Mouse (Mus musculus) forebrain, embryonic 11.5 days (tissue): ENCODE data around the gene 4930512M02Rik. TPM values are rescaled to one million over a fixed set of nuclear protein-coding genes. Genes with fewer than 3 reads are reported as not detected.
A peak's percentile ranks its signal among the peaks of the same experiment; 100 is the strongest.

Experiments
- ATAC-seq: fragments of 200-750 bp; cut with Nextera tagmentation; replicated peaks from 2 replicates; pipeline ENCODE4 v1.8.0; 2017; ENCODE audit warnings: moderate TSS enrichment; ENCODE audit not compliant: low FRiP score
- DNase-seq: peaks from one replicate; pipeline ENCODE4 v3.0.0-alpha.2; 2017; ENCODE audit warnings: low spot score
- H3K27ac ChIP-seq: fragments of 300-500 bp; sonication (generic); 2 replicates; pipeline ENCODE4 v1.5.1; 2014; ENCODE audit warnings: low read depth, low read length
- H3K27me3 ChIP-seq: fragments of 300-500 bp; sonication (generic); 2 replicates; pipeline ENCODE4 v1.6.1; 2014; ENCODE audit warnings: mild to moderate bottlenecking, low read length, mixed read lengths; ENCODE audit not compliant: control insufficient read depth, insufficient read depth
- H3K36me3 ChIP-seq: fragments of 300-500 bp; sonication (generic); 2 replicates; pipeline ENCODE4 v1.6.1; 2014; ENCODE audit warnings: mild to moderate bottlenecking, low read length, moderate library complexity, mixed read lengths; ENCODE audit not compliant: control insufficient read depth, insufficient read depth
- H3K4me1 ChIP-seq: fragments of 300-500 bp; sonication (generic); replicated peaks from 2 replicates; pipeline ENCODE4 v1.6.1; 2014; ENCODE audit warnings: low read length, mixed read lengths; ENCODE audit not compliant: control insufficient read depth, insufficient read depth
- H3K4me2 ChIP-seq: fragments of 300-500 bp; sonication (generic); 2 replicates; pipeline ENCODE4 v1.6.1; 2014; ENCODE audit warnings: low read depth, mild to moderate bottlenecking, low read length, moderate library complexity, mixed read lengths; ENCODE audit not compliant: severe bottlenecking
- H3K4me3 ChIP-seq: fragments of 300-500 bp; sonication (generic); 2 replicates; pipeline ENCODE4 v1.5.1; 2014; ENCODE audit warnings: low read depth, low read length
- H3K9ac ChIP-seq: fragments of 300-500 bp; sonication (generic); 2 replicates; pipeline ENCODE4 v1.6.1; 2014; ENCODE audit warnings: low read length
- H3K9me3 ChIP-seq: fragments of 300-500 bp; sonication (generic); 2 replicates; pipeline ENCODE4 v1.6.1; 2016; ENCODE audit warnings: low read length, mixed read lengths; ENCODE audit not compliant: control insufficient read depth
- WGBS: fragments of 180-500 bp; shearing (Covaris S2); extraction: QIAGEN DNeasy Blood & Tissue Kit; methylation state at CpG from one replicate; pipeline ENCODE4 v1.1.7; 2014; 5-methylcytosine and 5-hydroxymethylcytosine counted together
- polyA plus RNA-seq: library from polyadenylated mRNA; unstranded; fragments of >200 nt; fragmentation: Nextera tagmentation; extraction: Ambion mirVana; gene quantifications from 2 replicates; pipeline ENCODE4 v1.2.1, GENCODE M21; 2014

Gene 4930512M02Rik
- polyA plus RNA-seq, 1 experiment from 2014 or later = not detected

DNA sequence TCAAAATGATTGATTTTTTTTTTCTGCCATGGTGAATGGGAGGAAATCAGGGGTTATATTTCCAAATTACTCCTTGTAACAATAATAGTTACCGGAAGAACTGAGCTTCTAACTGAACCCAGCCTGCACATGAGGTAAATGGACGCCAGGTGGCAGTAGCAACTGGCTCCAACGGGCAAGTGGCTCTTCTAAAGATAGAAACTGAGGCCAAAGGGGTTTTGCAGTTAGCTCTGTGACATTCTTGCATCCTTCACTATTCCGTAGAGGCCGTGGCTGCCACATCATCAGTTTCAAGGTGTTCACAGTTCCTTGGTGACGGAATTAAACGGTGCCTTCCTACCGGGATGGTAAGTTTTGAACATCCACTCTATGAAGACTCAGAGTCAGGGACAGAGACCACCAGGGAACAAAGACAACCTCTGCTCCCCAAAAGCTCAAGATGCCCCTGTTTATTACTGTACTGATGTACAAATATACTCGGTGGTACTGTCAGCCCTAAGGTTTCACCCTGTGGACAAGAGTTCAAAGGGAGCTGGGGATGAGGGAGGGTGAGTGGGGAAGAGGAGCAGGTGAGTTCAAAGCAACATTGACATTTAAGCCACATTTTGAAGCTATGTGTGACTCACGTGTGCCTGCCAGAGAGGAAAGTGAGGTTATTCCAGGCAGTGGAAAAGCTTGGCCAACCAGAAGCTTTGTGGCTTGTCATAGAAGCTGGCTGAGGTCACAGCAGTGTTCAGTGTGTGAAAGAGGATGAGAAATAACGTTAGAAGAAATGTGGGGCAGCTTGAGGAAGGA is 70.3 kb downstream of the 4930512M02Rik start:
- no peak overlapping the region for H3K4me3 ChIP-seq
- H3K27ac ChIP-seq = no peak overlapping the region
- no peak overlapping the region for H3K9ac ChIP-seq
- no peaks in the 10 kb centered on the region for H3K4me1 ChIP-seq
- no peaks in the 10 kb centered on the region for H3K27me3 ChIP-seq
- 50% methylated on average over 11 of the region's 11 CpGs for WGBS
- peak; percentile 75 for DNase-seq
- no peaks in the 10 kb centered on the region for H3K9me3 ChIP-seq
- H3K4me2 ChIP-seq = no peak overlapping the region
- H3K36me3 ChIP-seq = no peaks in the 10 kb centered on the region
- ATAC-seq = peak; percentile 40; the same call in 1 of the 2 replicates

DNA sequence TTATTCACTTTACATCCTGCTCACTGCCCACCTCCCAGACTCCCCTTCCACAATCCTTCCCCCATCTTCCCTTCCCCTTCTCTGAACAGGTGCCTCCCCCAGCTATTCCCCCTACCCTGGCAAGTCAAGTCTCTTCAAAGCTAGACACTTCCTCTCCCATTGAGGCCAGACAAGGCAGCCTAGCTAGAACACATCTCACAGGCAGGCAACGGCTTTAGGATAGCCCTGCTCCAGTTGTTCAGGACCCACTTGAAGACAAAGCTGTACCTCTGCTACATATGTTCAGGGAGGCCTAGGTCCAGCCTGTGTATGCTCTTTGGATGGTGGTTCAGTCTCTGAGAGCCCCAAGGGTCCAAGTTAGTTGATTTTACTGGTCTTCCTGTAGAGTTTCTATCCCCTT is 71.4 kb downstream of the 4930512M02Rik start:
- no peak for ATAC-seq
- Histone ChIP-seq H3K36me3 (no peaks in the 10 kb centered on the region), H3K27ac (no peak overlapping the region), H3K9ac (no peak overlapping the region), H3K4me2 (no peak overlapping the region), H3K9me3 (no peaks in the 10 kb centered on the region), H3K4me1 (no peaks in the 10 kb centered on the region), H3K4me3 (no peak overlapping the region), H3K27me3 (no peaks in the 10 kb centered on the region)
- 93% methylated on average over 1 of the region's 1 CpGs for WGBS
- DNase-seq = no peak

DNA sequence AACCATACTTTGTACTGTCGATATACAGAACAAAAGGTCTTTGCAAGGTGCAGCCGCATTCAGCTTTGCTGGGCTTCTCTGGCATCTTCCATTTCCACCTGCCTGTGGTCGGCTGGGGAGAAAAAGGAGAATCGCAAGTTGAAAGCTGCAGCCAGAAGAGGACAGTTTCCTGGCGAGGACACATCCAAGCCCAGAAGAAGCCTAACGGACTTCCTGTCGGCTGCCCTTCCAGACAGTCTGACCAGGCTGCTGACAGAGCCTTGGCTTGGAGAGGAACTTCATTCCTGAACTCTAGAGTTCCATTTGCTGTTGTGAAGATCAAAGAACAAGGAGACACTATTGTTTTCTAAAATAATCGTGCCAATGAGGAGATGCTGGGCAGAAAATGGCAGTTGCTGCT is 72.1 kb downstream of the 4930512M02Rik start:
- no peaks in the 10 kb centered on the region for H3K27me3 ChIP-seq

GRCm38 (mm10) chr11:11547597-11548240 is 79.9 kb downstream of the 4930512M02Rik start:
- Histone ChIP-seq H3K4me1 (no peaks in the 10 kb centered on the region), H3K4me3 (no peak overlapping the region), H3K27me3 (no peaks in the 10 kb centered on the region), H3K36me3 (no peaks in the 10 kb centered on the region), H3K9ac (no peak overlapping the region), H3K27ac (no peak overlapping the region), H3K4me2 (no peak overlapping the region), H3K9me3 (no peaks in the 10 kb centered on the region)
- no peak for ATAC-seq
- 73% methylated on average over 7 of the region's 7 CpGs for WGBS
- no peak for DNase-seq

More for the DNA sequence above, 72.1 kb downstream of the 4930512M02Rik start:
- Histone ChIP-seq H3K36me3 (no peaks in the 10 kb centered on the region), H3K4me2 (no peak overlapping the region), H3K4me1 (no peaks in the 10 kb centered on the region), H3K9ac (no peak overlapping the region), H3K9me3 (no peaks in the 10 kb centered on the region), H3K4me3 (no peak overlapping the region), H3K27ac (no peak overlapping the region)
- ATAC-seq (no peak), DNase-seq (no peak)
- WGBS = 77% methylated on average over 8 of the region's 8 CpGs

DNA sequence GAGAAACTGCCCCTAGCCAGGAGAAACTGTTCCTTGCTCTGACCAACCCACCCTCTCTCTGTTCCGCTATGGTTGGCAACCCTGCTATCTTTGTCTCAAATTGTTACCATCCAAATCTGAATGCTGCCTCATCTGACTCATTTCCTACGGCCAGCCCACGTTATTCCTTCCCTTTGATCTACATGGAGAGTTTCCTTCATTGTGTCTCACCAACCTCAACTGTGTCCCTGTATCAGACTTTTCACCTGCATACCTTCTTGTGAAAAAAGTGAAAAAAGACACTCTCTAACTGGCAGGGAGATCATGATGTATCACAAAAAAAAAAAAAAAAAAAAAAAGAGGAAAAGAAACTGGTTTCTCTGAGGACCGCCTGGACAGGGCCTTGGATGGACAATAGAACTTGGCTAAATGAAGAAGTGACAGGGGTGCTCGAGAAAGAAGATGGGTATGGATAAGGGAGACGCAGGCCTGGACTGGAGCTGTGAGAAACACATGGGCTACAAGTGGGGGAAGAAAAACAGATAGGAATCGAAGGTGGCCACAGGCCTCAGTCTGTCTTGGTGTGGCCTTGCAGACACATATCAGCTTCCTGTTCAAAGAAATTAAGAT is 80.6 kb downstream of the 4930512M02Rik start:
- Histone ChIP-seq H3K27ac (no peak overlapping the region), H3K4me2 (no peak overlapping the region), H3K4me1 (no peaks in the 10 kb centered on the region), H3K27me3 (no peaks in the 10 kb centered on the region), H3K36me3 (no peaks in the 10 kb centered on the region), H3K9me3 (no peaks in the 10 kb centered on the region), H3K9ac (no peak overlapping the region), H3K4me3 (no peak overlapping the region)
- DNase-seq (no peak), ATAC-seq (no peak)
- WGBS = 86% methylated on average over 7 of the region's 7 CpGs

DNA sequence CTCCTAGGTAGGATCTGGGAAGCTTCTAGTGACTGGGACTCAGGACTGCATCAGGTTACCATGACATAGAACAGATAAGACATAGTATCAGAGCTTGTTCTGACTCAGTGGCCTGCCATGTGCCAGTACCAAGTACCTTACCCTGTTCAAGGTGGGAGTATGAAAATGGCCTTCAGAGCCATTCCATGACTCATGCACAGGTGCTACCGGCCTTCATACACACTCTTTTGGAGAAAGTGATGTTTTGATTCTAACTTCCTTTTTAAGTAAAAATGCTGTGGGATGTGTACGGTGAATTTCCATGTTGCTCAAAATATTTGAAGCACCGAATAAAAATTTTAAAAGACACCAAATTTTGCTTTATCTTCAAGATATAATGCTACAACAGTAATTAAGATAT is 81.7 kb downstream of the 4930512M02Rik start:
- Histone ChIP-seq H3K27ac (no peak overlapping the region), H3K36me3 (no peaks in the 10 kb centered on the region), H3K9me3 (no peaks in the 10 kb centered on the region), H3K9ac (no peak overlapping the region), H3K4me1 (no peaks in the 10 kb centered on the region), H3K27me3 (no peaks in the 10 kb centered on the region), H3K4me2 (no peak overlapping the region), H3K4me3 (no peak overlapping the region)
- 94% methylated on average over 3 of the region's 3 CpGs for WGBS
- DNase-seq (no peak), ATAC-seq (no peak)

Other genes starting within 250 kb of the 4930512M02Rik start
- 3.0 and 3.4 TPM in 2 replicates for gene Spata48, start 165.7 kb downstream of the 4930512M02Rik start, polyA plus RNA-seq
- gene Zpbp, start 165.4 kb downstream of the 4930512M02Rik start, polyA plus RNA-seq = 0.73 and 0.79 TPM in 2 replicates
- gene Ikzf1, start 57.2 kb upstream of the 4930512M02Rik start, polyA plus RNA-seq = 3.4 and 4.2 TPM in 2 replicates
- 89.5 and 101 TPM in 2 replicates for gene Fignl1, start 181.1 kb upstream of the 4930512M02Rik start, polyA plus RNA-seq